Mouse (Mus musculus) C2C12 (cell line): Measurements from ENCODE around the gene Phospho2.

Experiments
- CEBPB ChIP-seq: IDR thresholded peaks from one replicate; pipeline ENCODE4 v1.6.1; 2011; ENCODE audit warnings: low read depth, mild to moderate bottlenecking, control low read depth, moderate library complexity
- CTCF ChIP-seq: IDR thresholded peaks from one replicate; pipeline ENCODE4 v1.5.1; 2011; ENCODE audit not compliant: control insufficient read depth, insufficient read depth, insufficient read length
- MAX ChIP-seq: IDR thresholded peaks from one replicate; pipeline ENCODE4 v1.6.1; 2011; ENCODE audit warnings: mild to moderate bottlenecking, control low read depth
- USF1 ChIP-seq: IDR thresholded peaks from one replicate; pipeline ENCODE4 v1.6.1; 2011; ENCODE audit warnings: low read depth, mild to moderate bottlenecking, control low read depth, moderate library complexity

GRCm38 (mm10) chr2:69818350-69819085, 29.1 kb downstream of the Phospho2 start:
- TF ChIP-seq CTCF (no peak), MAX (no peak), USF1 (no peak), CEBPB (no peak)
